Mouse (Mus musculus) intestine, embryonic 14.5 days (tissue): Measurements from ENCODE around the gene Kcnip1. TPM values are rescaled to one million over a fixed set of nuclear protein-coding genes. Genes with fewer than 3 reads are reported as not detected.

Source experiments
- ATAC-seq: fragments of 200-750 bp; cut with Nextera tagmentation; replicated peaks from 2 replicates; pipeline ENCODE4 v1.8.0; 2017; ENCODE audit warnings: low read depth, moderate number of reproducible peaks, moderate TSS enrichment, moderate library complexity; ENCODE audit not compliant: low FRiP score, low TSS enrichment
- DNase-seq: peaks from one replicate; pipeline ENCODE4 v3.0.0-alpha.2; 2018; ENCODE audit warnings: low spot score
- H3K27ac ChIP-seq: fragments of 300-500 bp; sonication (generic); 2 replicates; pipeline ENCODE4 v1.5.1; 2014; ENCODE audit warnings: low read depth, mild to moderate bottlenecking, control low read depth
- H3K27me3 ChIP-seq: fragments of 300-500 bp; sonication (generic); replicated peaks from 2 replicates; pipeline ENCODE4 v1.6.1; 2014; ENCODE audit warnings: low read length, control low read depth; ENCODE audit not compliant: control insufficient read depth, insufficient read depth
- H3K36me3 ChIP-seq: fragments of 300-500 bp; sonication (generic); 2 replicates; pipeline ENCODE4 v1.6.1; 2014; ENCODE audit warnings: low read length, control low read depth; ENCODE audit not compliant: control insufficient read depth, insufficient read depth
- H3K4me1 ChIP-seq: fragments of 300-500 bp; sonication (generic); replicated peaks from 2 replicates; pipeline ENCODE4 v1.6.1; 2014; ENCODE audit warnings: low read length, control low read depth, mixed read lengths; ENCODE audit not compliant: control insufficient read depth, insufficient read depth
- H3K4me2 ChIP-seq: fragments of 300-500 bp; sonication (generic); 2 replicates; pipeline ENCODE4 v1.6.1; 2014; ENCODE audit warnings: low read length
- H3K4me3 ChIP-seq: fragments of 300-500 bp; sonication (generic); 2 replicates; pipeline ENCODE4 v1.5.1; 2014; ENCODE audit warnings: low read depth, low read length, control low read depth, mixed read lengths
- H3K9ac ChIP-seq: fragments of 300-500 bp; sonication (generic); 2 replicates; pipeline ENCODE4 v1.6.1; 2014; ENCODE audit warnings: mild to moderate bottlenecking, low read length
- H3K9me3 ChIP-seq: fragments of 300-500 bp; sonication (generic); 2 replicates; pipeline ENCODE4 v1.6.1; 2016; ENCODE audit warnings: low read length, control low read depth; ENCODE audit not compliant: control insufficient read depth
- WGBS: fragments of 180-500 bp; shearing (Covaris S2); extraction: QIAGEN DNeasy Blood & Tissue Kit; methylation state at CpG from one replicate; pipeline ENCODE4 v1.1.7; 2014; 5-methylcytosine and 5-hydroxymethylcytosine counted together
- polyA plus RNA-seq: library from polyadenylated mRNA; unstranded; fragments of >200 nt; fragmentation: Nextera tagmentation; extraction: Ambion mirVana; gene quantifications from 2 replicates; pipeline ENCODE4 v1.2.1, GENCODE M21; 2014

The Kcnip1 gene
- polyA plus RNA-seq, 1 experiment from 2014 or later: 13.1 TPM

DNA sequence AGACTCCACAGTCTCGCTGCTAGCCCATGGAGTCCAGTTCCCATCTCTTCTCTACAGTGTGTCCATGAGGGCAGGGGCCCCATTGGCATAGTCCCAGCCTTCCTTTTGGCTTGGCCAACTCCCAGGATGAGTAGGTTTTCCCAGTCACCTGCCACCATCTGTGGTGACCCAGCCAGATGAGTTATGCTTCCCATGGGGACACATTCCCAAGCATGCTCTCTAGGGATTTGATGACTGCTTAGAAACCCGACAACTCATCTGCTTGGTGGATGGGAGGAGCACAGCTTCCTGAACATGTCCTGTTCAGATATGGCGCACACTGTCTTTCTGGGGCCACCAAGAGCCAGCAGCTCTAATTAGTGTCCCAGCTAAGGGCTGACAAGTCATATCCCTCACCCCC is 252.8 kb downstream of the Kcnip1 start:
- Histone ChIP-seq H3K27ac (no peak overlapping the region), H3K4me1 (no peaks in the 10 kb centered on the region), H3K4me3 (no peak overlapping the region), H3K36me3 (no peaks in the 10 kb centered on the region), H3K9ac (no peak overlapping the region), H3K9me3 (no peaks in the 10 kb centered on the region), H3K4me2 (no peak overlapping the region), H3K27me3 (no peaks in the 10 kb centered on the region)
- DNase-seq: no peak
- WGBS: 79% methylated on average over 3 of the region's 3 CpGs
- no peak for ATAC-seq

DNA sequence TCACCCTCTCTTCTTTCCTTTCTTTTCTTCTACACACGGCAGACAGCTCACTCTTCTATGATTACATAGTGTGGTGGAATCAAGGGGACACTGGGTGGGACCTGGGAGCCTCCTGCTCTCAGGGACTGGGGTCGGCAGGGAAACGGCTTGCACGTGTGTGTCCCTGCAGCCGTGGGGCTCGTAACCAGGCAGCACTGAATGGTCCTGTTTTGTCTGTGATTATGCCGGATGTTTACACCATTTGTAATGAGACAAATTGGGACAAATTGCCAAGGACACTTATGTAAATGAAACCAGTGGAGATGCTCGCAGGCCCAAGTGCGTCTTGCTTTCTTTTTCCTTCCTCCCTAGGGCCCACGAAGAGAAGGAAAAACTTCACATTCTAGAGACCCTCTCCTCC is 256.5 kb downstream of the Kcnip1 start:
- H3K4me1 ChIP-seq: no peaks in the 10 kb centered on the region
- no peaks in the 10 kb centered on the region for H3K9me3 ChIP-seq
- 52% methylated on average over 10 of the region's 10 CpGs for WGBS
- H3K36me3 ChIP-seq: no peaks in the 10 kb centered on the region
- no peaks in the 10 kb centered on the region for H3K27me3 ChIP-seq
- ATAC-seq (no peak), DNase-seq (no peak)
- H3K27ac ChIP-seq: no peak overlapping the region
- no peak overlapping the region for H3K9ac ChIP-seq
- no peak overlapping the region for H3K4me3 ChIP-seq
- no peak overlapping the region for H3K4me2 ChIP-seq

DNA sequence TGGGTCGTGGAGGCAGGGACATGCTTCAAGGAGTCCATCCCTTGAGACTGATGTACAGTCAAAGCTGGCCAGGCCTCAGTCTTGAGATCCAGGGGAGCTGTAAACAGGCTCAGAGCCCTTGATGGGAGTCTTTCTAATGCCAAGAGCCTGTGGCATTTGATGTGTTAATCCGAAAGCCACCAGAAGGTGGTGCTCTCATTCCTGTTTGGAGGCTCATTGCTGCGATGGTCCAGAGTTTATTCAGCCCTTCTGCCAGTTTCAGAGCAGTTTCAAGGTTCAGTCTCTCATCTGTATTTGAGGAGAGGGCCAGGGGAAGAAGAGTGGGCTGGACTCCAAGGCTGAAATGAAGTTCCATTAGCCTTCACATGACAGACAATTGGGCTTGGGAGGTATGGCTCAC is 259.7 kb downstream of the Kcnip1 start:
- Histone ChIP-seq H3K9ac (no peak overlapping the region), H3K4me3 (no peak overlapping the region), H3K27ac (no peak overlapping the region), H3K9me3 (no peaks in the 10 kb centered on the region), H3K36me3 (no peaks in the 10 kb centered on the region), H3K4me2 (no peak overlapping the region), H3K27me3 (no peaks in the 10 kb centered on the region), H3K4me1 (no peaks in the 10 kb centered on the region)
- 5% methylated on average over 3 of the region's 3 CpGs for WGBS
- ATAC-seq: no peak
- DNase-seq: peak; percentile 84

DNA sequence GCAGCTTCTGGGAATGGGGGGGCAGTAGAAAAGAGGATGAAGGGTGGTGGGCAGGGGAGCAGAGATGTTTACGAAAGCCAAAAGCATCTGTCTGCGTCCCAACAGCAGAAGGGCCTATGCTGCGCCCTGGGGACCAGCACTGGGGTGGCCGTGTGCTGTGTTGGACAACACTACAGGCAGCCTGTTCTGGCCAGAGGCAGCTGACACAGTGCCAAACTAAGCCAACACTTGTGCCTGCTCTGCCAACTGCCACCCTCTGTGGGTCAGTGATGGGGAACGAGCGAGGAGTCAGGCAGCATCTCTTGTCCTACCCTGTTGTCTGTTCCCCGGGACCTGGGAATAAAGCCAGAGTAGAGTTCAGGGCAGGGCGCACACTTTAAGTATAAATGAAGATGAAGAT is 260.6 kb downstream of the Kcnip1 start:
- ATAC-seq: no peak
- no peaks in the 10 kb centered on the region for H3K36me3 ChIP-seq
- WGBS: 90% methylated on average over 8 of the region's 8 CpGs
- H3K9ac ChIP-seq: no peak overlapping the region
- H3K4me2 ChIP-seq: no peak overlapping the region
- no peak for DNase-seq
- no peak overlapping the region for H3K4me3 ChIP-seq
- H3K27me3 ChIP-seq: no peaks in the 10 kb centered on the region
- H3K9me3 ChIP-seq: no peaks in the 10 kb centered on the region
- no peak overlapping the region for H3K27ac ChIP-seq
- no peaks in the 10 kb centered on the region for H3K4me1 ChIP-seq

DNA sequence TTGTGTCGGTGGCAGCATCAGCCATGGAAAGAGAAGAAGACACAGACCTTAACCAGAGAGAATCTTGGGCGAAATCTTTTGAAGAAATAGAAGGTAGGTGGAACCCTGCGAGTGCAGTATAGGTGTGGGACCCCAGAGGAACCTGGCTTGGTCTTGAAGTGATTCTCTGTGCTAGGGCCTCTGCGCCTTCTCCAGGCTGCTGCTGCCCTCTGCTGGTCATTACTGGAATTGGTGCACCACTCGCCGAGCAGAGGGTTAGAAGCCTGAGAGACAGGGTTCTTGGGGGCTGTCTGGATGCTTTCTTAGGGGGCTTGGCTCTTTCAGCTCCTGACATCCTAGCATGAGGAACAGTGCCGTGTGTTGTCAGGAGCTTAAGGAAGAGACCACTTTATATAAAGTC is 271.7 kb downstream of the Kcnip1 start:
- Histone ChIP-seq H3K4me3 (no peak overlapping the region), H3K4me1 (no peaks in the 10 kb centered on the region), H3K9ac (no peak overlapping the region), H3K4me2 (no peak overlapping the region), H3K36me3 (no peaks in the 10 kb centered on the region), H3K27me3 (0 out of 2 replicates have a peak, but pooled peaks cover 4% of the 10 kb centered on the region), H3K27ac (no peak overlapping the region), H3K9me3 (no peaks in the 10 kb centered on the region)
- DNase-seq: peak; percentile 92
- WGBS: 23% methylated on average over 7 of the region's 7 CpGs
- ATAC-seq: no peak

DNA sequence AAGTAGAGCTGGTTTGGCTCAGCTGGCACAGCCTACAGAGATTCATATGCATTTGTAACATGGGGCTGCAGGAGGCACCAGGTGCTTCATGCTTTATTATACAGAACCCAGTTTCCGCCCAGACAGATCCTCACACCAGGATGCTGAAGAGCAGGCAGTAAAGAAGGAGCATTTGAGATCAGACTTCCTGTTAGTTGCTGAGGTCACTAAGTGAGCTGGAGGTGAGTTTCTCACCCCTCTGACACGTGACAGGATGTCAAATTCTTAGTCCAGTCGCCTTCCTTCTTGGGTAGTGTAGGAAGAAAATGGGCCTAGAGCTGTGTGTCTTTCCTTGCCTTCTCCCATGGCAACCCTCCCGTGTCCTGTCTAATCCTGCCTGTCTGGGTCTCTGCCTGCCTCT is 286.2 kb downstream of the Kcnip1 start:
- Histone ChIP-seq H3K4me3 (no peak overlapping the region), H3K27ac (no peak overlapping the region), H3K4me2 (no peak overlapping the region), H3K9ac (no peak overlapping the region), H3K4me1 (no peaks in the 10 kb centered on the region), H3K36me3 (no peaks in the 10 kb centered on the region), H3K27me3 (no peaks in the 10 kb centered on the region), H3K9me3 (no peaks in the 10 kb centered on the region)
- 27% methylated on average over 4 of the region's 4 CpGs for WGBS
- DNase-seq (no peak), ATAC-seq (no peak)

DNA sequence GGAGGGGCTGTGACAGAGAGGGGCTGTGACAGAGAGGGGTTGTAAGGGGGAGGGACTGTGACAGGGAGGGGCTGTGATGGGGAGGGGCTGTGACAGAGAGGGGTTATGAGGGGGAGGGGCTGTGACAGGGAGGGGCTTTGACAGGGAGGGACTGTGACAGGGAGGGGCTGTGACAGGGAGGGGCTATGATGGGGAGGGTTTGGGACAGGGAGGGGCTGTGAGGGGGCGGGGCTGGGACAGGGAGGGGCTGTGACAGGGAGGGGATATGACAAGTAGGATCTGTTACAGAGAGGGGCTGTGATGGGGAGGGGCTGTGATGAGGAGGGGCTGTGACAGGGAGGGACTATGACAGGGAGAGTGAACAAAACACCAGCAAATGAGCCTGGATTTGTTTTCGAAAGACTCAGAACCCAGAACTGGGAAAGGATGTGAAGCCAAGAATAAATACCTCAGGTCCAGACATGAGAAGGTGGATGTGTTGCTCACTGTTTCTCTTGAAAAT is 290.9 kb downstream of the Kcnip1 start:
- Histone ChIP-seq H3K27me3 (no peaks in the 10 kb centered on the region), H3K36me3 (no peaks in the 10 kb centered on the region), H3K27ac (no peak overlapping the region), H3K4me2 (no peak overlapping the region), H3K4me1 (no peaks in the 10 kb centered on the region), H3K9me3 (no peaks in the 10 kb centered on the region), H3K9ac (no peak overlapping the region), H3K4me3 (no peak overlapping the region)
- 21% methylated on average over 2 of the region's 2 CpGs for WGBS
- DNase-seq (no peak), ATAC-seq (no peak)

DNA sequence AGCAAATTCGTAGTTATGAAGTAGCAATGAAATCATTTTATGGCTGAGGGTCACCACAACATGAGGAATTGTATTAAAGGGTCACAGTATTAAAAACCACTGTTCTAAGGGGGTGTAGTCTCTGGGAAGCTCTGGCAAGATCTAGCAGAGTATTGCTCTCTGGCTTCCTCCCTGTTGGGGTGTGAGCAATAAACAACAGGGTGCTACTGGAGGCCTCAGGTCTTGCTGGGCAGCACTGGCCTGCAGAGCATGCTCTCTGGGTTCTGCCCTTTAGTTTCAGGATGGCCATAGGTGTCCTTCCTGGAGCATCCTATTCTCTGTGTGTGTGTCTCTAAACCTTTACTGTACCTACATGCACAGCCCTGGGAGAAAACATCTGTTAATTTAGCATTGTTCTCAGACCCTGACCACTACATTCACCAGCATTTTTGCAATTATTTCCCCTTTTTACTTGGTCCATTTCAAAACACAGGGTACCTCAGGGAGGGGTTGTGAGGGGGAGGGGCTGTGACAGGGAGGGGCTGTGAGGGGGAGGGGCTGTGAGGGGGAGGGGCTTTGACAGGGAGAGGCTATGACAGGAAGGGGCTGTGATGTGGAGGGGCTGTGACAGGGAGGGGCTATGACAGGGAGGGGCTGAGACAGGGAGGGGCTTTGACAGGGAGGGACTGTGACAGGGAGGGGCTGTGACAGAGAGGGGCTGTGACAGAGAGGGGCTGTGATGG is 291.6 kb downstream of the Kcnip1 start:
- H3K27ac ChIP-seq: no peak overlapping the region
- no peaks in the 10 kb centered on the region for H3K27me3 ChIP-seq
- H3K36me3 ChIP-seq: no peaks in the 10 kb centered on the region
- no peak for DNase-seq
- no peak overlapping the region for H3K4me3 ChIP-seq
- H3K4me2 ChIP-seq: no peak overlapping the region
- no peaks in the 10 kb centered on the region for H3K9me3 ChIP-seq
- ATAC-seq: no peak
- H3K4me1 ChIP-seq: no peaks in the 10 kb centered on the region
- H3K9ac ChIP-seq: no peak overlapping the region
- WGBS: 46% methylated on average over 1 of the region's 1 CpGs

DNA sequence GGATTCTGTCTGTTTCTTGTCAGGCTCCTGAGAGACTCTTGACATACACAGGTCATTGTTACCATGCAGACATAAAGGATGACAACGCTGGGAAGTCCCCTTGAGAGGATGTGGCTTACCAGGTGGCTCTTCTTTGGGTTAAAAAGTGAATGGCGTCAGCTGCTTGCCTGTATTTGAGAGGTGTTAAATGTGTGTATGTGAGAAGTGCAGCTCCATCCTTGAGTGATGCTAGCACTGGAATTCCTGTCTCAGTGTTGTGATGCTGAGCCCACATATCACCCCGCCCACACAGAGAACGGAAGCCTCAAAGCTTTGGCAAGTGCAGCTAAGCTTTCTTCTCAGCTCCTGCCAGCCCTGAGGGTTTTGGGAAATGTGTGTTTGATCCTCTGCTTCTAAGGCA is 292.2 kb downstream of the Kcnip1 start:
- Histone ChIP-seq H3K27ac (no peak overlapping the region), H3K9ac (no peak overlapping the region), H3K9me3 (no peaks in the 10 kb centered on the region), H3K4me2 (no peak overlapping the region), H3K36me3 (no peaks in the 10 kb centered on the region), H3K4me3 (no peak overlapping the region), H3K4me1 (no peaks in the 10 kb centered on the region), H3K27me3 (no peaks in the 10 kb centered on the region)
- ATAC-seq: no peak
- 47% methylated on average over 4 of the region's 4 CpGs for WGBS
- no peak for DNase-seq
